ENCODE assay signal across 25 mouse cellular contexts in genomic region chr1:127838602-127839001, GRCm38 (mm10). TPM values are rescaled to one million over a fixed set of nuclear protein-coding genes. Genes with fewer than 3 reads are reported as not detected.
DNase-seq lines count a peak whose midpoint lies in the region; ATAC-seq and TF ChIP-seq lines count a peak whose summit lies in the region.
"Had no signal": no experiment of that assay in that cellular context is flagged by ENCODE, and none has a peak within 500 bp of the region (broad histone marks: within the 10 kb centered on the region; RNA-seq: fewer than 3 reads in every experiment).

No protein-coding gene starts in this region.

- no peaks in the 10 kb centered on the region for H3K9me3 ChIP-seq in lung, postnatal 0 days (ENCODE audit: low read length)
- H3K9me3 ChIP-seq: forebrain, embryonic 15.5 days; hindbrain, embryonic 12.5 days; hindbrain, embryonic 15.5 days had no signal

- H3K36me3 ChIP-seq in lung, postnatal 0 days (ENCODE audit: insufficient read depth, low read length) = no peaks in the 10 kb centered on the region
- H3K36me3 ChIP-seq: forebrain, embryonic 15.5 days; hindbrain, embryonic 12.5 days; hindbrain, embryonic 15.5 days had no signal

- WGBS in lung, postnatal 0 days = 46% methylated on average over 1 of the region's 1 CpGs
- WGBS in lung, adult 2 months = 59% methylated on average over 1 of the region's 1 CpGs

- no peak overlapping the region for H3K4me2 ChIP-seq in lung, postnatal 0 days (replicated peaks; ENCODE audit: low read depth, low read length)
- H3K4me2 ChIP-seq: forebrain, embryonic 15.5 days; heart, embryonic 11.5 days; hindbrain, embryonic 12.5 days; hindbrain, embryonic 15.5 days had no signal

- ATAC-seq in lung, postnatal 0 days = no peak
- ATAC-seq: forebrain, embryonic 15.5 days; intestine, postnatal 0 days; Patski had no signal

- TF ChIP-seq EP300 in lung, postnatal 0 days (IDR thresholded peaks at IDR 0.05) = no peak

- H3K9ac ChIP-seq in lung, postnatal 0 days (replicated peaks; ENCODE audit: low read depth) = no peak overlapping the region
- H3K9ac ChIP-seq: forebrain, embryonic 15.5 days; hindbrain, embryonic 12.5 days; hindbrain, embryonic 15.5 days had no signal

- no peak for TF ChIP-seq POLR2A in lung, adult 2 months (IDR thresholded peaks at IDR 0.05; ENCODE audit: borderline replicate concordance, extremely low read depth, low read depth, low read length)

- no peak overlapping the region for H3K4me3 ChIP-seq in lung, postnatal 0 days (ENCODE audit: low read depth, low read length)
- no peak overlapping the region for H3K4me3 ChIP-seq in lung, adult 2 months (replicated peaks; ENCODE audit: extremely low read depth, low read depth, low read length)
- H3K4me3 ChIP-seq: forebrain, embryonic 15.5 days; gastrocnemius, adult 2 months; hindbrain, embryonic 12.5 days; hindbrain, embryonic 15.5 days had no signal

- H3K4me1 ChIP-seq in lung, postnatal 0 days (ENCODE audit: insufficient read depth, low read depth, low read length) = no peaks in the 10 kb centered on the region
- H3K4me1 ChIP-seq in lung, adult 2 months (ENCODE audit: control insufficient read depth, insufficient read depth, low read length) = no peaks in the 10 kb centered on the region
- H3K4me1 ChIP-seq: forebrain, embryonic 15.5 days; hindbrain, embryonic 12.5 days; hindbrain, embryonic 15.5 days had no signal

- peak; percentile 28 for DNase-seq in lung, postnatal 0 days (ENCODE audit: low spot score)
- no peak for DNase-seq in lung, adult 2 months
- DNase-seq in 3T3-L1 (ENCODE audit: low read depth, low spot score) = peak; percentile 39
- DNase-seq in NIH3T3 (ENCODE audit: low read depth) = peak; percentile 33
- no peak for DNase-seq in cerebellum, postnatal 36 days
- no peak for DNase-seq in retina, postnatal 1 day
- DNase-seq: adrenal gland, adult 2 months; adrenal gland, postnatal 14 days; cerebellum, adult 11-12 months; cerebellum, adult 8-10 months; cerebellum, postnatal 10 days; gastrocnemius, adult 2 months; gastrocnemius, postnatal 14 days; heart, adult 11 months had no signal

- no peak overlapping the region for H3K27ac ChIP-seq in lung, postnatal 0 days (ENCODE audit: low read length)
- H3K27ac ChIP-seq: forebrain, embryonic 15.5 days; gastrocnemius, adult 2 months; hindbrain, embryonic 12.5 days; hindbrain, embryonic 15.5 days had no signal

- no peak for TF ChIP-seq CTCF in lung, postnatal 0 days (IDR thresholded peaks at IDR 0.05)
- no peak for TF ChIP-seq CTCF in lung, adult 2 months (IDR thresholded peaks at IDR 0.05; ENCODE audit: insufficient read depth, low read length)

- no peaks in the 10 kb centered on the region for H3K27me3 ChIP-seq in lung, postnatal 0 days (replicated peaks; ENCODE audit: insufficient read depth, low read length)
- H3K27me3 ChIP-seq: forebrain, embryonic 15.5 days; hindbrain, embryonic 12.5 days; hindbrain, embryonic 15.5 days; Patski had no signal

RNA-seq across cellular contexts. Expression of gene Map3k19, which starts 16.2 kb away (rescaled TPM):
- 0.66 and 1.0 TPM in 2 replicates for polyA plus RNA-seq in lung, postnatal 0 days (2015; fragmentation: Nextera tagmentation; extraction: Ambion mirVana)
- polyA plus RNA-seq in lung, adult 2 months (2012; rRNA removed) = 1.7 and 2.7 TPM in 2 replicates
- polyA plus RNA-seq: embryonic facial prominence, embryonic 11.5 days; forebrain, embryonic 11.5 days; heart, embryonic 11.5 days; heart, embryonic 14.5 days; heart, postnatal 0 days; intestine, embryonic 14.5 days; intestine, postnatal 0 days; Patski had no signal

RNA-seq across cellular contexts. Expression of gene Rab3gap1, which starts 30.0 kb away (rescaled TPM):
- 17.6 and 18.3 TPM in 2 replicates for polyA plus RNA-seq in lung, postnatal 0 days (2015; fragmentation: Nextera tagmentation; extraction: Ambion mirVana)
- 20.4 and 22.2 TPM in 2 replicates for polyA plus RNA-seq in lung, adult 2 months (2012; rRNA removed)

Comparison
In these comparisons a context has a peak if more than half of its experiments do, and no peak if none do; other contexts are left out.
1. DNase-seq: peak in lung, postnatal 0 days (single experiment), 3T3-L1 (single experiment) and NIH3T3 (single experiment); none in lung, adult 2 months (single experiment), cerebellum, postnatal 36 days (0 of 2) and retina, postnatal 1 day (single experiment).